Mouse (Mus musculus) E14TG2a.4 (cell line): Measurements from ENCODE around the gene Fam221a.

Experiments used
- H3K27me3 ChIP-seq: 2 replicates; pipeline ENCODE4 v1.6.1; 2014; ENCODE audit warnings: low read length, control low read depth; ENCODE audit not compliant: insufficient read depth
- H3K36me3 ChIP-seq: 2 replicates; pipeline ENCODE4 v1.6.1; 2014; ENCODE audit warnings: low read length, control low read depth; ENCODE audit not compliant: insufficient read depth
- H3K4me1 ChIP-seq: replicated peaks from 2 replicates; pipeline ENCODE4 v1.6.1; 2014; ENCODE audit warnings: low read depth, low read length, control low read depth
- H3K4me3 ChIP-seq: replicated peaks from 2 replicates; pipeline ENCODE4 v1.5.1; 2014; ENCODE audit warnings: mild to moderate bottlenecking, low read length
- H3K9me3 ChIP-seq: 2 replicates; pipeline ENCODE4 v1.6.1; 2014; ENCODE audit warnings: low read length, control low read depth
- CTCF ChIP-seq: conservative IDR thresholded peaks from 2 replicates; pipeline ENCODE4 v1.5.1; 2014; ENCODE audit warnings: low read length
- NANOG ChIP-seq: IDR thresholded peaks from 2 replicates; pipeline ENCODE4 v1.6.1; 2014; ENCODE audit warnings: borderline replicate concordance, low read length, mixed read lengths
- POU5F1 ChIP-seq: IDR thresholded peaks from 2 replicates; pipeline ENCODE4 v1.6.1; 2014; ENCODE audit warnings: low read length, borderline replicate concordance

Fam221a gene

DNA sequence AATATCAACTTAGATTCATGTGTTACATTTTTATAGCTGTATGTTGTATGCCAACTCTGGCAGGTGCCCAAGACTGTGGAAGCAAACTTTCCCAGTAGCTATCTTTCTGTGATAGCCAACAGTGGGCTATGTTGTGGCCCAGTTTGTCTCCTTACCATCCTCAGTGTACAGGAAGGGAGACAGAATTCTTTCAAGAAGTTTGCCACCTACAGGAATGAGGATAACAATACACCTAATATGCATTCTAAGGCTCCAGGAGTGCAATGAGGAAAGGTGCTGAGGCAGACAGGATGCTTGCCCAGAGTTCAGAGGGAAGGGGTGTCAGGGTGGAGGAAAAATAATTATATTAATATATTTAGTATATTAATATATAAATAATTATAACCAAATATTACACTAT lies 7.1 kb upstream of the Fam221a start:
- TF ChIP-seq NANOG, result no peak
- no peak for TF ChIP-seq POU5F1
- TF ChIP-seq CTCF, result peak; percentile 23

DNA sequence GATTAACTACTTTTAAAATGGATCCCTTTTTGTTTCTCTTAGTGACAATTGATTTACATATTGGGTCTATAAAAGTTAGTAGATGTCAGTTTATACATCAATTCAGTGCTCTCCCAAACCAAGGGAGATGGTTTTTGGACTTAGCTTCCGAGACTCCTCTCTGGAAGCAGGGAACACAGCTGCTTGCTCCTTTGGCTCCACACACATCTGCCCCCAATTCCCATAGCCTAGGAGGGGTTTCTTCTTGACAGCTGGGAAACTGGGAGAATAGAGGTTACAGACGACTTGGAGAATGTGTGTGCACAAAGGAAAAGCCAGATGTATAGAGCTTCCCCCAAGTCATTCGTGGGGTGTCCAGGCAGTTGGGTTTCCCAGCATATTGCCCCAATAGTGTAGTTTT lies 673 bp downstream of the Fam221a start:
- no peaks in the 10 kb centered on the region for H3K36me3 ChIP-seq
- peaks cover 29% of the 10 kb centered on the region for H3K4me1 ChIP-seq
- no peaks in the 10 kb centered on the region for H3K9me3 ChIP-seq
- peak overlapping the region; percentile 78 for H3K4me3 ChIP-seq
- peaks cover 14% of the 10 kb centered on the region for H3K27me3 ChIP-seq
- no peak for TF ChIP-seq POU5F1
- no peak for TF ChIP-seq CTCF
- no peak for TF ChIP-seq NANOG

More for the DNA sequence above, 7.1 kb upstream of the Fam221a start:
- Histone ChIP-seq H3K9me3 (no peaks in the 10 kb centered on the region), H3K4me1 (peaks cover 14% of the 10 kb centered on the region), H3K36me3 (no peaks in the 10 kb centered on the region), H3K4me3 (no peak overlapping the region), H3K27me3 (no peaks in the 10 kb centered on the region)

- no peaks in the 10 kb centered on the region for H3K36me3 ChIP-seq
- H3K4me1 ChIP-seq, result peaks cover 16% of the 10 kb centered on the region
- H3K27me3 ChIP-seq, result peaks cover 14% of the 10 kb centered on the region
- TF ChIP-seq NANOG (no peak), CTCF (no peak), POU5F1 (no peak)
- no peaks in the 10 kb centered on the region for H3K9me3 ChIP-seq
- no peak overlapping the region for H3K4me3 ChIP-seq
Observed at GRCm38 (mm10) chr6:49372705-49373104, 5.2 kb downstream of the Fam221a start.

DNA sequence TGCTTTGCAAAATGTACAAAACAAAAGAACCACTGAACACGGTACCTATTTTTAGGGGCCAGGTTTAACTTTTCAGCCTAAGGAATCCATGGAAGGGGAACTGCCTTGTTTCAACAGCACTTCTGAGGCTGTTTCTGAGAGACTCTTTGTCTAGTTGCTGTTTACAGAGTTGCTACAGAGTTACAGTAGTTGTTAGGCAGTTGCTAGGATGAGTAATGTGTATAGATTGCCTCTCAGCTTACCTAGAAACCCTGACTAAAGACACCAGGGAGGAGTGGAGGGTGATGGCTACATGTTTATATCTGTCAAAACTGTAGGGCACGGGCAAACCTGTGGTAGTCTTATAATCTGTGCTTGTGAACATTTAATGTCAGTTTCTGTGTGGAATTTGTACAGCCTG lies 6.4 kb downstream of the Fam221a start:
- TF ChIP-seq CTCF, result no peak
- TF ChIP-seq NANOG, result no peak
- no peak for TF ChIP-seq POU5F1
- no peak overlapping the region for H3K4me3 ChIP-seq
- H3K36me3 ChIP-seq, result no peaks in the 10 kb centered on the region
- peaks cover 10% of the 10 kb centered on the region for H3K4me1 ChIP-seq
- no peaks in the 10 kb centered on the region for H3K9me3 ChIP-seq
- H3K27me3 ChIP-seq, result peaks cover 8% of the 10 kb centered on the region; the same call in 1 of the 2 replicates

- Histone ChIP-seq H3K36me3 (0 out of 2 replicates have a peak, but pooled peaks cover 6% of the 10 kb centered on the region), H3K4me1 (peaks cover 4% of the 10 kb centered on the region; the same call in 1 of the 2 replicates), H3K9me3 (no peaks in the 10 kb centered on the region), H3K4me3 (no peak overlapping the region), H3K27me3 (no peaks in the 10 kb centered on the region)
- TF ChIP-seq NANOG (no peak), CTCF (no peak), POU5F1 (no peak)
Observed at GRCm38 (mm10) chr6:49378328-49378727, 10.8 kb downstream of the Fam221a start.

DNA sequence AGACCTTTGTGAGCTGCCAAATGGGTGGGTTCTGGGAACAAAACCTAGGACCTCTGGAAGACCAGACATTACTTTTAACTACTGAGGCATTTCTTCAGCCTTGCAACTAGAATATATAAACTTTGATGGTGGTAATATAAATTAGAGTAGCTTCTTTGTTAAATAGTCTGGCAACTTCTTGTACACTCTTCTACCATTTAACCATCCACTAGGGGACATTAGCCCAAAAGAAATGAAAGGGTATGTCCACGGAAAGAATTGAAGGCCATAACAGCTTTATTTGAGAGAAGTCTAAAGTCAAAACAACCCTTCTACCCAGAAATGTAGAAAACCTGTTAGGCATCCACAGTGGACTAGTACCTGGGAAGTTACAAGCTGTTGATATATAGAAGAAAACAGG lies 26.7 kb downstream of the Fam221a start:
- no peak for TF ChIP-seq NANOG
- TF ChIP-seq CTCF, result no peak
- no peak for TF ChIP-seq POU5F1
- Histone ChIP-seq H3K4me3 (no peak overlapping the region), H3K27me3 (peaks cover 2% of the 10 kb centered on the region; the same call in 1 of the 2 replicates)

GRCm38 (mm10) chr6:49395316-49395715 lies 27.8 kb downstream of the Fam221a start, which contains the start of gene Stk31:
Stk31 (plus strand) TSS chr6:49395604.
- peaks cover 2% of the 10 kb centered on the region; the same call in 1 of the 2 replicates for H3K27me3 ChIP-seq
- peak within 1 kb of the TSS; percentile 52 for H3K4me3 ChIP-seq
- H3K9me3 ChIP-seq, result no peaks in the 10 kb centered on the region
- H3K4me1 ChIP-seq, result peaks cover 6% of the 10 kb centered on the region
- TF ChIP-seq POU5F1 (no peak), CTCF (no peak), NANOG (no peak)
- H3K36me3 ChIP-seq, result no peaks in the 10 kb centered on the region

More for the DNA sequence above, 26.7 kb downstream of the Fam221a start:
- H3K9me3 ChIP-seq, result no peaks in the 10 kb centered on the region
- no peaks in the 10 kb centered on the region for H3K36me3 ChIP-seq
- peaks cover 6% of the 10 kb centered on the region for H3K4me1 ChIP-seq

DNA sequence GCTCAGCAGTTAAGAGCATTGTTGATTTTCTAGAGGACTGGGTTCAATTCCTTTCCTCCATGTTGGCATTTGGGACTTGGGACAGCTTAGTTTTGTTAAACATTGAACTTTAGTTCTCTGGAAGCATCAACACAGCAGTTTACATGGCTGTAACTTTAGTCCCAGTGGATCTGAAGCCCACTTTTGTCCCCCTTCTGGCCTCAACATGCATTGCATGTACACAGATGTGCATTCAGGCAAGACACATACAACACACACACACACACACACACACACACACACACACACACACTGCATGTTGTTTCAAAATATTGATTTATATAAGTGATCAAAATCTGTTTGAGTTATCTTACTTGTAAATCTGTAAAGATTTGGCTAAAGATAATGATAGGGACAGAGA lies 29.9 kb downstream of the Fam221a start:
- no peak overlapping the region for H3K4me3 ChIP-seq
- TF ChIP-seq POU5F1 (no peak), CTCF (peak; percentile 35), NANOG (no peak)
- peaks cover 2% of the 10 kb centered on the region; the same call in 1 of the 2 replicates for H3K27me3 ChIP-seq
- no peaks in the 10 kb centered on the region for H3K9me3 ChIP-seq
- no peaks in the 10 kb centered on the region for H3K36me3 ChIP-seq
- H3K4me1 ChIP-seq, result peaks cover 6% of the 10 kb centered on the region

GRCm38 (mm10) chr6:49398365-49398764 lies 30.8 kb downstream of the Fam221a start:
- TF ChIP-seq NANOG, result no peak
- no peak for TF ChIP-seq POU5F1
- no peak; the same call in 1 of the 2 replicates for TF ChIP-seq CTCF
- H3K36me3 ChIP-seq, result no peaks in the 10 kb centered on the region
- no peak overlapping the region for H3K4me3 ChIP-seq
- no peaks in the 10 kb centered on the region for H3K9me3 ChIP-seq
- H3K4me1 ChIP-seq, result peaks cover 6% of the 10 kb centered on the region
- H3K27me3 ChIP-seq, result peaks cover 2% of the 10 kb centered on the region; the same call in 1 of the 2 replicates
